Mouse (Mus musculus) neutrophil, adult 5-6 weeks (primary cell): ENCODE measurements around the gene Plppr1. TPM values are rescaled to one million over a fixed set of nuclear protein-coding genes. Genes with fewer than 3 reads are reported as not detected.

Experiments used
- ATAC-seq: fragments of 151-379, 151-347 bp; 2 replicates; pipeline ENCODE4 v1.8.0; 2017; ENCODE audit warnings: mild to moderate bottlenecking, moderate TSS enrichment; ENCODE audit not compliant: insufficient number of reproducible peaks, poor library complexity, low FRiP score, severe bottlenecking; ENCODE audit errors: extremely low read depth
- total RNA-seq: library from RNA; stranded (forward); fragments of 200-1000 nt; gene quantifications from 2 replicates; pipeline ENCODE4 v1.2.3, GENCODE M21; 2017

Plppr1 gene
- total RNA-seq, 1 experiment from 2014 or later, result not detected

DNA sequence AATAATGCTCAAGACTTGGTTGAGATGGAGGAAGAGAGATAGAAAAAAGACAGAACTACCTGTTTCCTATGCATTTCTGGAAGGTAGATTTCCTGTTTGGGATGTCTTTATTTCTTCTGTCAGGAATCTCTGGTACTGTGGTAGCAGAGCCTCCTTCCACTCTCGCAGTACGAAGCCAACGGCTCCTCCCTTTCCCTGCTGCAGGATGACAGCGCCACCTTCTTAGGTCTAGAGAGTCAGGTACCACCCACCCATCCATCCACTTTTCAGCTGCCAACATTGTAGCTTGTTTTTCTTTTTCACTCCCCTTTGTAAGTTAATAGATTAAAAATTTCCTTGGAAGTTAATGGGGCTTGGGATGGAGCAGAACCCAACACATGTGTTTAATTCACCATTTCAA, 48.8 kb downstream of the Plppr1 start:
- ATAC-seq, result no peak

- no peak for ATAC-seq
Observed at GRCm38 (mm10) chr4:49108371-49108770, 49.3 kb downstream of the Plppr1 start.

- ATAC-seq, result no peak
Observed at GRCm38 (mm10) chr4:49109989-49110388, 50.9 kb downstream of the Plppr1 start.

GRCm38 (mm10) chr4:49118842-49119241, 59.8 kb downstream of the Plppr1 start:
- no peak for ATAC-seq

DNA sequence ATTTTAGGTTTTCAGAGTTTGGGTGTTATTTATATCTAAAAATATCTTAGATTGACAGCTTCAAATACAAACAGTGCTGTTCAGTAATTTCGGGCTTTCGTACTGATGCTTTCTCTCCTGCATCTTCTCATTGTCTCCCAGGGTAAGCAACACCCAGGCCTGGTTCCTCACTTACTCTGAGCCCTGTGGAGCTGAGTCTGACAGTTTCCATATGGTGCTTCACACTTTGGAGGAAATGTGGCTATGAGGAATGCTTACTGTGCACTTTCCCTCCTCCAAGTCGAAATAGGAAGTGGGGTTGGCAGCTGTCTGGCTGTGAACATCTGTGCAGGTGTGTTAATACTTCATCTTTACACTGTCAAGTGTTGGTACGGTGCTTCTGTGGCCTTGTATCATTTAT, 85.7 kb downstream of the Plppr1 start:
- no peak for ATAC-seq

DNA sequence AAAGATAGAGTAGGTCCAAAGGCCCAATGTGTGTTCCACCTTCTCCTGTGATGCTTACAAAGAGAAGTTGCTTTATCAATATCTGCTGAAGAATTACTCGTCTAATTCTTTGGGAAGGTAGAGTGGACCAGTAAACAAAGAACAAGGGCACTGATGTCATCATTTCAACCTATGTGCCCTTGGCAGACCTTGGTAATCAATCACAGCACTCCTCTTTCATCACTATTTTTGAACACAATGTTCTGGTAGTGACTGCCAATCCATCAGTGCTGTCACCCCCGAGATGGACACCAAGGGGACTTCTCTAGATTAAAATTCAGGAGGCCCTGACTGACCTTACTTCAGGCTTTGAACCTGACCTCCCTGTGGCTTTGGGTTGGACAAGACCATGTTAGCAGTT, 89.7 kb downstream of the Plppr1 start:
- no peak for ATAC-seq

- ATAC-seq, result no peak
Observed at GRCm38 (mm10) chr4:49149251-49149650, 90.2 kb downstream of the Plppr1 start.

GRCm38 (mm10) chr4:49153849-49154248, 94.8 kb downstream of the Plppr1 start:
- ATAC-seq, result peak; percentile 36; the same call in 1 of the 2 replicates

GRCm38 (mm10) chr4:49156781-49157180, 97.7 kb downstream of the Plppr1 start:
- ATAC-seq, result no peak

DNA sequence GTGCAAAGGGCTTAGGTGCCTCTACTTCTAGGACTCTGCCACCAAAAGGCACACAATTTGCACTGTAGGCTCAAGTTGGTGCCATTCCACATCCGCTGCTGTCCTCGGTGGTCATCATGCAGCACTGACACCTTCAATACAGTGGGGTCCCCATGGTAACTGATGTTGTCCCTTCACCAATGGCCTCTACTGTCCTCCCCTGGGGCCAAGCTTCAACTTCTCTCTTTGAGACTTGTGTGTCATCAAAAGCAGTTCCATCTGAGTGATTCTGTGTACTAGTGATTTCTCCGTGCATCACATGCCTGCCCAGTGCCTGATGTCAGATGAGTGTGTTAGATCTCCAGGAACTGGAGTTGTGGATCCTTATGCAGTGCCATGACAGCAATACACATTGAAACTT, 104.2 kb downstream of the Plppr1 start:
- ATAC-seq, result peak; percentile 44; the same call in 1 of the 2 replicates

- no peak for ATAC-seq
Observed at GRCm38 (mm10) chr4:49166391-49166790, 107.3 kb downstream of the Plppr1 start.

DNA sequence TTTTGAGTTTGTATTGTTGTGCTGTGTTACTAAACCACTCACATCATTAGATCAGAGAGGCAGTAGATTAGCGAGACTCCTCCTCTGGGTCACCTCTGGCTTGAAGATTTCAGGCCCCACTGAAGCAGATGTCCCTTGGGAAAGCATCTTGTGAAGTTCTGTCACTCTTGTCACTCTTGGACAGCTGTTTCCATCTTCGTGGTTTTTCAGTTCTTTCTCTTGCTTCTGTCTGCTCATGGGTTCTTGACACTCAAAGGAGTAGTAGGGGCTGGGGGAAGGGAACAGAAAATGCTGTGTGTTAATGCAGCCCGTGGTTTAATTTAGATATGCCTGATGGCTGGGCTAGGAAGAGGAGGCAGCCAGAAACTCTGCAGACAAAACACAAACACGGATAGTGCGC, 108.0 kb downstream of the Plppr1 start:
- ATAC-seq, result 0 out of 2 replicates have a peak, but pooled peaks have one; percentile 6

GRCm38 (mm10) chr4:49169498-49169897, 110.4 kb downstream of the Plppr1 start:
- no peak for ATAC-seq

DNA sequence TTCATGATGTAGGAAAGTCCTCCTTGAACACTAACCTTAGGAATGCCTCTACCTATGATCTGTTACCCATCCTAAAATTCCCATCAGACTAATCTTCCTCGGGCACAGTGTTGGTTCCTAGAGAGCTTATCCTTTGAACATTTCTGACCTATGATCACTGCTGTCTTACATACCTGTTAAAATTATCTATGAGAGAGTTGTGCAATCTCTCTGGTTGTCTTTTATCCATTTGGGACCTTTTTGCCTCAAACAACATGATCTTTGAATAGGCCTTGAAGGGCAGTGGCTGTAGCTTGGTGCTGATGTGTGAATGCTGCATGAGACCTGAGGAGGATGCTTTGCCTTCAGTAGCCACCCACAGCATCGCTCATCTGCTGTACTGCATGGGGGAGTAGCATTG, 119.0 kb downstream of the Plppr1 start:
- ATAC-seq, result no peak

- no peak for ATAC-seq
Observed at GRCm38 (mm10) chr4:49178891-49179290, 119.8 kb downstream of the Plppr1 start.

GRCm38 (mm10) chr4:49179471-49180181, 120.6 kb downstream of the Plppr1 start:
- ATAC-seq, result no peak

DNA sequence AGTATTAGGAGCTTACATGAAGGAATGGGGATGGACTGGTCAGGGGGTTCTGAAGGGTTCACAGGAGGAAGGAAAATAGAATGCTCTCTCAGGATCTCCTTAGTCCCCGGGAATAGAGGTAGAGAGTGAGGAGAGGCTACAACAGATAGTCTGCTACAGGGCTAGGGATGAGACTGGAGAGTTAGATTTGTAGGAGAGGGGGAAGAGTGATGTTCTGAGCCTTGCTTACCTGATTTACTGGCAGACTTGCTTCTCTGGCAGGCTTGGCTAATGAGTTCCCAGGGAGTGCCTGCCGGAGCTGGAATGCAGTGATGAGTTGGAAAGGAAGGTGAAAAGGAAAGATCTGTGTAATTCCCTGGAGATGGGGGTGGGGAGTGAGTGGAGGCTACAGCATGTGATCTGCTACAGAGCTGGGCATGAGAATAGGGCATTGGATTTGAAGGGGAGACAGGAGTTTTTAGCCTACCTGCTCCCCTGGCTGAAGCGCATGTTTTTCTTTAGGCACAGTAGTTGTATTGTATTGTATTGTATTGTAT, 131.0 kb downstream of the Plppr1 start:
- no peak for ATAC-seq

DNA sequence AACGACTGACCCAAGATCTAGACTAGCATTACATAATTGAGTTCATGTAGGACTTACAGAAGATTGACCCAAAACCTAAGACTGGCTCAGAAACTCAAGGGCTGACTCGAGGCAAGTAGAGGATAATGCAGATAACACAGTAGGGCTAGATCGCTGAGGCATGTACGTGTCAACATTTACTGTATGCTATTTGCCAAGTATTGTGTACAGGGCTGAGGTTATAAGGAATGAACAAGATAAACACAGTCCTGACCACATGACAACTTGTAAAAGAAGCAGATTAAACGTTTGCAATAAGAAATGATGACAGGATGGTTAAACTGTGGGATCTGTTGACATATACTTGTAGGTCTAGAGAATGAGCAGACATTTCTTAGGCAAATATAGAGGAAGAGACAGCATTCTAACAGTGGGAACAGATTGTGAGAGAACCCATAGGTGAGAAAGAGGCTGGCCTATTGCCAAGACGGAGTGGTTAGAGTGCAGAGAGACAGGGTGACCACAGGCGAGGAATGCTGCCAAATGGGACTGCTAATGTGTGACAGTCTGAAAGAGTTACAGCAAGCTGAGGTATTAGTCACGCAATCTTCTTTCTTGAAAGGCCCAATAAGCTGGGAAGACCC, 138.2 kb downstream of the Plppr1 start:
- ATAC-seq, result no peak

DNA sequence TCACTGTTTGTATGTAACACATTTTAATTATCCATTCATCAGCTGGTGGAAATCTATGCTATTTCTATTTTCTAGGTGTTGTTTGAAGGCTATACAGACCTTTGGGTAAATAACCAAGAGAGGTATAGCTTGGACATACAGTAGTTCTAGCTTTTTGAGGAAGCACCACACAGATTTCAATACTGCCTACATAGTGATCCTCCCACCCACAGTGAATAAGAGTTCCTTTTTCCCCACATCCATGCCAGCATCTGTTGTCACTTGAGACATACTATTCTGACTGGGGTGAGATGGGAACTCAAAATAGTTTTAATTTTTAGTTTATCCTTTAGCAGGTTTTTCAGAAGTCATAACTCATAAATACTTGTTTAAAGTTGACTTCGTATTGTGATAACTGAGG, 151.4 kb downstream of the Plppr1 start:
- no peak for ATAC-seq

GRCm38 (mm10) chr4:49211582-49211981, 152.5 kb downstream of the Plppr1 start:
- no peak for ATAC-seq
